Mouse (Mus musculus) thymus, postnatal 0 days (tissue): ENCODE data around the gene Hist1h4n. TPM values are rescaled to one million over a fixed set of nuclear protein-coding genes. Genes with fewer than 3 reads are reported as not detected.
"Not testable (repeated sequence)": the region's sequence is repeated elsewhere in the genome, so short reads cannot be mapped to it uniquely, and the experiment has no call there.

Experiments used
- DNase-seq: peaks from one replicate; pipeline ENCODE4 v3.0.0-alpha.2; 2015; ENCODE audit warnings: low spot score
- microRNA-seq: library from miRNA; unstranded; fragments of <30 nt; microRNA quantifications from one replicate; pipeline ENCODE4, GENCODE M21; 2016; ENCODE audit warnings: borderline number of aligned reads
- polyA plus RNA-seq: library from polyadenylated mRNA; unstranded; fragments of >200 nt; fragmentation: Nextera tagmentation; extraction: Ambion mirVana; gene quantifications from 2 replicates; pipeline ENCODE4 v1.2.1, GENCODE M21; 2015

Hist1h4n gene
- polyA plus RNA-seq, 1 experiment from 2014 or later, result 40.5 TPM

- not testable (repeated sequence) for DNase-seq
Observed at GRCm38 (mm10) chr13:21797163-21797562, 34.8 kb downstream of the Hist1h4n start.

GRCm38 (mm10) chr13:21795584-21795983, 36.4 kb downstream of the Hist1h4n start:
- DNase-seq, result no peak

- DNase-seq, result peak; percentile 2
Observed at GRCm38 (mm10) chr13:21790601-21791283, 41.3 kb downstream of the Hist1h4n start.

- DNase-seq, result peak; percentile 5
Observed at GRCm38 (mm10) chr13:21789925-21790324, 42.1 kb downstream of the Hist1h4n start.

- DNase-seq, result peak; percentile 42
Observed at GRCm38 (mm10) chr13:21787760-21788593, 44.0 kb downstream of the Hist1h4n start.

- peak; percentile 97 for DNase-seq
Observed at GRCm38 (mm10) chr13:21786899-21787629, 44.9 kb downstream of the Hist1h4n start, which contains the start of the genes Hist1h2an and Hist1h2bp. Gene Hist1h2an (minus strand): TSS chr13:21787218. Gene Hist1h2bp (plus strand): TSS chr13:21787461.

GRCm38 (mm10) chr13:21786189-21786898, 45.7 kb downstream of the Hist1h4n start:
- DNase-seq, result peak; percentile 41

GRCm38 (mm10) chr13:21784311-21784710, 47.7 kb downstream of the Hist1h4n start:
- DNase-seq, result peak; percentile 12

GRCm38 (mm10) chr13:21783734-21784161, 48.2 kb downstream of the Hist1h4n start:
- DNase-seq, result peak; percentile 72

- peak; percentile 93 for DNase-seq
Observed at GRCm38 (mm10) chr13:21783255-21783617, 48.8 kb downstream of the Hist1h4n start, which contains the start of gene Hist1h3i. Gene Hist1h3i (minus strand): TSS chr13:21783370.

GRCm38 (mm10) chr13:21782361-21783254, 49.4 kb downstream of the Hist1h4n start:
- peak; percentile 66 for DNase-seq

Small RNA genes lying within 50 kb of the gene (microRNA-seq; reads per million reads assigned to microRNA genes)
- gene Gm19658, result not detected
- not detected for gene Gm44346
- not detected for gene Gm44466

Other genes starting within 250 kb of the Hist1h4n start
- not detected in 2 replicates for gene Olfr1362, start 218.2 kb downstream of the Hist1h4n start, polyA plus RNA-seq
- not detected in 2 replicates for gene Olfr11, start 189.7 kb downstream of the Hist1h4n start, polyA plus RNA-seq
- gene Olfr1361, start 168.8 kb downstream of the Hist1h4n start, polyA plus RNA-seq, result not detected in 2 replicates
- gene Olfr1360, start 154.8 kb downstream of the Hist1h4n start, polyA plus RNA-seq, result not detected in 2 replicates
- not detected in 2 replicates for gene Olfr1359, start 134.1 kb downstream of the Hist1h4n start, polyA plus RNA-seq
- gene Hist1h2bl, start 116.1 kb downstream of the Hist1h4n start, polyA plus RNA-seq, result 8.9 and 16.3 TPM in 2 replicates
- gene Hist1h2ai, start 115.8 kb downstream of the Hist1h4n start, polyA plus RNA-seq, result 110 and 183 TPM in 2 replicates
- 43.7 and 67.6 TPM in 2 replicates for gene Hist1h3h, start 114.5 kb downstream of the Hist1h4n start, polyA plus RNA-seq
- 22.0 and 29.1 TPM in 2 replicates for gene Hist1h2bm, start 110.2 kb downstream of the Hist1h4n start, polyA plus RNA-seq
- gene Hist1h4j, start 97.1 kb downstream of the Hist1h4n start, polyA plus RNA-seq, result 1.0 and 1.8 TPM in 2 replicates
- 16.8 and 24.8 TPM in 2 replicates for gene Hist1h4k, start 81.7 kb downstream of the Hist1h4n start, polyA plus RNA-seq
- gene Hist1h2ak, start 78.4 kb downstream of the Hist1h4n start, polyA plus RNA-seq, result 162 and 249 TPM in 2 replicates
- 22.7 and 35.8 TPM in 2 replicates for gene Hist1h2bn, start 78.1 kb downstream of the Hist1h4n start, polyA plus RNA-seq
- 71.7 and 80.7 TPM in 2 replicates for gene Hist1h1b, start 51.6 kb downstream of the Hist1h4n start, polyA plus RNA-seq
- 392 and 414 TPM in 2 replicates for gene Hist1h3i, start 48.8 kb downstream of the Hist1h4n start, polyA plus RNA-seq
- gene Hist1h2an, start 45.0 kb downstream of the Hist1h4n start, polyA plus RNA-seq, result 32.4 and 51.2 TPM in 2 replicates
- 3.4 and 3.5 TPM in 2 replicates for gene Hist1h2bp, start 44.7 kb downstream of the Hist1h4n start, polyA plus RNA-seq
- 63.1 and 89.0 TPM in 2 replicates for gene Hist1h2bq, start 22.0 kb downstream of the Hist1h4n start, polyA plus RNA-seq
- 2.0 TPM in 1 of 2 replicates, not detected in the other for gene Hist1h2ao, start 21.7 kb downstream of the Hist1h4n start, polyA plus RNA-seq
- gene Hist1h4m, start 20.4 kb downstream of the Hist1h4n start, polyA plus RNA-seq, result 1.0 TPM in 1 of 2 replicates, not detected in the other
- gene Hist1h2ap, start 1.3 kb upstream of the Hist1h4n start, polyA plus RNA-seq, result 10,793 and 11,737 TPM in 2 replicates
- gene Hist1h2br, start 1.5 kb upstream of the Hist1h4n start, polyA plus RNA-seq, result 64.8 and 86.2 TPM in 2 replicates
- gene Zfp184, start 112.9 kb upstream of the Hist1h4n start, polyA plus RNA-seq, result 3.7 and 4.4 TPM in 2 replicates
- 0.14 and 0.18 TPM in 2 replicates for gene Pom121l2, start 149.0 kb upstream of the Hist1h4n start, polyA plus RNA-seq
- 645 and 679 TPM in 2 replicates for gene Prss16, start 177.5 kb upstream of the Hist1h4n start, polyA plus RNA-seq
- gene Hist1h2ah, start 203.4 kb upstream of the Hist1h4n start, polyA plus RNA-seq, result 49.6 and 71.7 TPM in 2 replicates
- 25.8 and 33.9 TPM in 2 replicates for gene Hist1h2bk, start 203.7 kb upstream of the Hist1h4n start, polyA plus RNA-seq
- 37.1 and 39.2 TPM in 2 replicates for gene Hist1h4i, start 209.2 kb upstream of the Hist1h4n start, polyA plus RNA-seq
- gene Hist1h2ag, start 210.7 kb upstream of the Hist1h4n start, polyA plus RNA-seq, result 178 and 206 TPM in 2 replicates
- gene Hist1h2bj, start 211.0 kb upstream of the Hist1h4n start, polyA plus RNA-seq, result 74.2 and 89.3 TPM in 2 replicates